Mouse (Mus musculus) adrenal gland, postnatal 25 days (tissue): Measurements from ENCODE around the gene Abcc4. TPM values are rescaled to one million over a fixed set of nuclear protein-coding genes. Genes with fewer than 3 reads are reported as not detected.
A peak's percentile ranks its signal among the peaks of the same experiment; 100 is the strongest.

Source experiments
- DNase-seq: peaks from one replicate; pipeline ENCODE4 v3.0.0; 2021; ENCODE audit warnings: mixed read lengths
- long read RNA-seq: library from polyadenylated mRNA; stranded (forward); transcript quantifications from one replicate; pipeline ENCODE4 v2.0.0, GENCODE M21; 2021
- total RNA-seq: library from RNA; stranded (reverse); gene quantifications from 2 replicates; pipeline ENCODE4 v1.2.3, GENCODE M21; 2021

The Abcc4 gene
- total RNA-seq, result 18.7 and 21.1 TPM in 2 replicates
- long read RNA-seq, partial matches to known transcripts, result 1 of 1 reads
- long read RNA-seq, other reads (novel, unspliced or antisense), result 0 of 1 reads

GRCm38 (mm10) chr14:118705808-118706731 lies at the start of gene Abcc4:
TSS of gene Abcc4 (minus strand) at chr14:118706219.
- peak; percentile 88 for DNase-seq

DNA sequence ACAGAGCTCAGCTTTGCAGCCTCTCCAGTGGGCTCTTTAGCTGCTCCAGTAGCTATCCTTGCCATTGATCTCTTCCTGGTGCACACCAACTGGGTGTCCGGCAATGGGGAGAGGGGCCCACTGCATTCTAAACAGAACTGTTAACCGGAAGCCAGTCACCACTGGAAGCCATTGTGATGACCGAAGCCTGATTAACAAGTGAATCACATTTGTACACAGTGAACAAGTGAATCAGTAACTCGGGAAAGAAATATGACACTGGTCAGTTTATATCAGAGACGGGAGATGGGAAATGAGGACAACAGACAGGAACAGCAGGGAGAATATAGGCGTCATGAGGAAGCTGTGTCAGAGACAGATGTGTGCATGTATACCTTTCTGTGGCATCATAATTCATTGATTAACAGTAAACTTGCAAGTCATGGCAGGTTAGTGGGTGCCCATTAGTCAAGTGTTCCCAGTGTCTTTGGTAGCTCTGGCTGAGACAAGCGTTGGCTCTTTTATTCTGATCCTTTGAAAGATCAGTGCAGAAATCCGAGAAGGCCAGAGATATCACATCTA lies 45.3 kb upstream of the Abcc4 start:
- no peak for DNase-seq

GRCm38 (mm10) chr14:118750505-118751192 lies 44.6 kb upstream of the Abcc4 start:
- no peak for DNase-seq

- no peak for DNase-seq
These were observed 43.7 kb upstream of the Abcc4 start for GRCm38 (mm10) chr14:118749715-118750114.

DNA sequence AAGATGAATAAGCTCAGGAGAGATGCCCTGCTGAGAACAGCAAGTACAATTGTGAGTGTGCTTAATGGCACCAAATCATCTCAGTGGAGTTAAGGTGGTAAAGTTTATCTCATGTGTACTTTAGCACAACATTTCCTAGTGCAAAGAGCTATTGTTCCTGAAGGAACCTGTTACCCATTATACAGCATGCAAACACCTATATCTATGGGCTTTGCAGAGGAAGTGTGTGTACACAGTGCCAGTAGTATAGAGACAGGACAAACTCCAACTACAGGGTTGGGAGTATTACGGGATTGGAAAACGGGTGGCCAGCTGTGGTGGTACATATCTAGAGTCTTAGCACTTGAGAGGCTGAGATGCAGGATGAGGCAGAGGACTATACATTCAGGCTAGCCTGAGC lies 43.0 kb upstream of the Abcc4 start:
- no peak for DNase-seq

DNA sequence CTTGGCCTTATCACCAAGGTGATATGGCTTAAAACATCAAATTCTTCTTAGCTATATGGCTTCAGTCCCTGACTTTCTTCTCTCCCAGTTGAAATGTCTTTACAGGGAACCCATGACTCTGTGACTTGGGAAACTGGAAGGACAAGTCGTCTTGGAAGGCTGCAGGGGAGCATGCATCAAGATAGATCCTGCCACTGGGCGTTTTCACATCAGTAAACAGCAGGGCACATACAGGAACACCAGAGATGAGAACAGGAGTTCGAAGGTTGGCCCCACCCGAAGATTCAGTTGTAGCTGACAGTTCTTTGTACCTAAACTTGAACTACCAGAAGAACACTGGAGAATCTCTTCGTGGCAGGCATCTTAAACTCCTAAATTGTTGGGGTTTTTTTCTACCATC lies 36.8 kb upstream of the Abcc4 start:
- DNase-seq, result no peak

DNA sequence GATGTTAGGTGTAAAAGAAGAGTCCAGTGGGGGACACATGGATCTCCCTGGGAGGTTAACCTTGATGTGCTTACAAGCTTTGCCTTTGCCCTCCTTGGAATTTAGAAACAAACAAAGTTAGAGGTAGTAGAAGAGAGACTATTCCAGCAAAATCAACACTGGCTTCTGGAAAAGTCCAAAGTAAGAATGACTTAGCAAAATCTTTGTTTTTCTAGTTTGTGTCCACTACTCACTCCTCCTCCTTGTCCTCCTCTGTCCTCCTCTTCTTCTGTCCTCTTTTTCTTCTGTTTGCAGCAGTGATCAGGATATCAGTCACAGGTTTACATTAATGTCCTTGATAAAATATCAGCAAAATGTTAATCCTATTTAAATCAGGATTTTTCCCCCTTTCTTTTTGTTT lies 35.8 kb upstream of the Abcc4 start:
- no peak for DNase-seq

- DNase-seq, result no peak
These were observed 31.4 kb upstream of the Abcc4 start for GRCm38 (mm10) chr14:118737251-118737888.

DNA sequence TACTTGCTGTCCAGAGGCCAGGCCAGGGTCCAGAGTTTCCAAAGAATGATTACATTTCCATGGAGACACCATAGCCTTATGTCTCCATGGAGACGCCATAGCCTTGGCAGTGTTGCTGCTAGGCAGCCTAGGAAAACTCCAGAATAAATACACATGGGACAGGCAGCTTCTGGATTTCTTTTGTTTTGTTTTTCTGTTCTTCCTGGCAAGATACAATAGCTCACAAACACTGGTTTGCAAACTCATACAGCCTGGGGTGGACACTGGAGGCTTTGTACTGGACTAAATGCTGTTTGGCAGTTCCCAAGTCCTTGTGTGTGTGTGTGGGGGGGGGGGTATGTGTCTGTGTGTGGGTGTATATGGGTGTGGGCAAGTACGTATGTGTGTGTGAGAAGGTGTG lies 29.1 kb upstream of the Abcc4 start:
- no peak for DNase-seq

GRCm38 (mm10) chr14:118733146-118733545 lies 27.1 kb upstream of the Abcc4 start:
- no peak for DNase-seq

DNA sequence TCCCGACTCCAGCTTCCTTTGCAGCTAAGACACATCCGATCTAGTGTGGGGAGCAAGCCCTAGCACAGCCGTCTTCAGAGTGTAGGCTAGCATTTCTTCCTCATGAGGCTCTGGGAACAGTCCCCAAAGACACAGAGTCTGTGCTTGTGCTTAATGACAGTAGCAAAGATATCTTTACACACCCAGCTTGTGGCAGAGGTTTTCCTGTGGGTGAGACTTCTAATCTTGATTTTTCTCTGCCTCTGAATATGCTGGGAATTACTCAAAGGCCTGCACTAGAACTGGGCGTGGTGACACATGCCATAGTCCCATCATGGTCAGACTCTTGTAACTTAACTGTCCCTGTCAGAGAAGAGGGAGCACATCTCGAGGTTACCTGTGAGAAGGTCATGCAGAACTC lies 24.6 kb upstream of the Abcc4 start:
- DNase-seq, result no peak

GRCm38 (mm10) chr14:118725467-118725866 lies 19.4 kb upstream of the Abcc4 start:
- DNase-seq, result no peak

DNA sequence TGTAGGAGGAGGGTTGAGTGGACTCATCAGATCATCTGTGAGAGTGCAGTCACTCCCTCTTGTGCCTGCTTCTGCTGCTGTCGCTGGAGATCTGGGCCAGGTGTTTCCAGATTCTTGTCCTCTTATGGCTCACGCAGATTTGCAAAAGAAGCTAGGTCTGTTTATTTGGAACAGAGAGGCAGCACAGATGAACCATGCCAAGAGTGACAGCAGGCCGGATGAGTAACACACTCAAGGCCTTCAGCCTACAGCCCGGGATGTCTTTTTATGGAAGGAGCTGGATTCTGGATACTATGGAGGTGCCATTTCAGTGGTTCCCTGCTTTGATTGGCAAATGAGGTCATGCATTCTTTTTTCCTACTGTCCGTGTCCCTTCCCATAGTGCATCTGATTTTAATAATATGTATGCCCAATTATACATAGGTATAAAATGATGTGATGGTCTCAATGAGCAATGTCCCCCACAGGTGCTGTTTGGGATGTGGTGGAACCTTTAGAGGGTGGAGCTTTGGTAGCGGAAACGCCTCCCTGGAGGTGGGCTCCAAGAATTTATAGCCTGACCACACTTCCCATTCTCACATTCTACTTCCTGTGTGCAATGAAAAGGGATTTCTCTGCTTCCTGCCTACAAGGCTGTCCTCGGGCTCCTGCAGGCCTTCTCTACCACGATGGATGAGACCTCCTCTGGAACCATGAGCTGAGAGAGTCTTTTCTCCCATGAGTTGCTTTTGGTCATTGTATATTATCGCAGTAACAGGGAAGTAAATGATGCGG lies 18.1 kb upstream of the Abcc4 start:
- DNase-seq, result peak; percentile 42

DNA sequence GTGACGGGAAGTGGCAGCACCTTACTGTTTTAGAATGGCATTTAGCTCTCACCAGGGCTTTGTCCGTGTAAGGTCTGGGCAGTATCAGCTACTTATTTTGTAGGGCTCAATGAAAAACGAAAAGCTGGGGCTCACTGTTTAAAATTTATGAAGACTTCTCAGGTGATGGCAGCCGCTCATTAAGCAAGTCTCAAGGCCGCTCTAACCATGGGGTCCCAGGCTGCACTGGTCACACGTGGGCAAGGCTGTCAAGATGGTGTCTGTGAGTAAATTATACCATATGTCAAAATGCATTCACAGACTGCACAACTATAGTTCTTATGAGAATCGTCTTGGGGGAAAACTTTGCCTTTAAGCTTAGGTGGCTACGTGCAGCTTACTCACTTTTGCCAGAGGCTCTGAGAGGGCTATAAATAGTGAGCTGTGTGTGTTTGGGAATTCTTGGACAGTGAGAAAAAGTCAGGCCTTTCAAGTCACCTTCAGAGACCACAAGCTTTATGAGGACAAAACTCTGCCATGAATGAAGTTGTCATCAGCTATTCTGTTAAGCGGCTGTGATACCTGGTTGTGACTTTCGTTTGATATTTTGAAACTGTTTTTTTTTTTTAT lies 13.7 kb upstream of the Abcc4 start:
- no peak for DNase-seq

- DNase-seq, result no peak
These were observed 12.6 kb upstream of the Abcc4 start for GRCm38 (mm10) chr14:118718576-118718975.

DNA sequence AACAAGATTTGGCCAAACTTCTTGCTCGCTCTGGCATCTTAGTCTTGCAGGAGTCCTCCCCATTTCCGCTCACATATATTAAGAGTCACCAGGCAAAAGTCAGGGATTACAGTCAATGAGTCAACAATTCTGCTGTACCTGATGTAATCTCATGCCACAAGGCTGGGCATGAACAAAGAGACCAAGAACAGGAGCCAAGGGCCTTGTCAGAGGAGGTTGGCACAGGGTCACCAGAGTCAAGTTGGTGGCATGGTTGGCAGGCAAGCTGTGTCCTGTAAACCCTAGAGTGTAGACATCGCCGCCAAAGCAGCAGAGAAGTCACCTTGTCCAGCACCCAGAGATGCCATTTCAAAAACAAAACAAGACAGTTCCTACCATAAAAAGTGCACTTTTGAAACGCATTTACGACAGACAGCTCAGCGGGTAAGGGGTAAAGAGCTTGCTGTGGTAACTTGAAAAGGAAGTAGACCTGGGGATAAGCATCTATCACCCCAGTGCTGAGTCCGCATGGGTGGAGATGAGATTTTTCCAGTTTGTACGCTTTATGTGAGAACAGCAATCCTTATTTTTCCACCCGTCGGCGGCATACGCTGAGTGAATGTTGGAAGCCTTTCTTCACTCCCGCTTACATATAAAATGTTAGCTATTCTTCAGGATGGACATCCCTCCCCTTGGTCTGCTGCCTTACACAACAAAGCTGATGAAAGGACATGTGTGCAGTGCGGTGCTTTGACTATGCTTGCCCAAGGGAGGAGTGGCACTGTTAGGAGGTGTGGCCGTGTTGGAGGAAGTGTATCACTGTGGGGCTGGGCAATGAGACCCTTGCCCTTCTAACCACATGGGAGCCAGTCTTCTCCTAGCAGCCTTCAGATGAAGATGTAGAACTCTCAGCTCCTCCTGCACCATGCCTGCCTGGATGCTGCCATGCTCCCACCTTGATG lies 10.6 kb upstream of the Abcc4 start:
- peak; percentile 42 for DNase-seq

DNA sequence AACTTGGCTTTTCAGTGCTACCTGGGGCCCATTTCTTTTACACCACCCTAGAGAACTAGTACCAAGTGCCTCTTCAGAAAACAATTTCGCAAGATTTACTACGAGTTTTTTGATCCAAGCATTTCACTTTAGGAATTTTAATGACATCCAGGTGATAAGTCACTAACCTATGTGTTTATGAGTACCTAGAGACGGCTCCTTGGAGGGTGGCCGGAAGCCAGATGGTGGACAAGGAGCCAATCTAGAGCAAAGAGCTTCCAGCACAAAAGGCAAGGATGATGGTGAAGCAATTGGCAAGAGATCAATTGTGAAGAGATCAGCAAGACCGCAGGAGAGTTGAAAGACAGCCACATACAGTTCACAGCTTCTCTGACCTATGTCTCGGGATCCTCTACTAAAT lies 8.7 kb upstream of the Abcc4 start:
- DNase-seq, result no peak

- DNase-seq, result no peak
These were observed 8.3 kb upstream of the Abcc4 start for GRCm38 (mm10) chr14:118714320-118714719.

DNA sequence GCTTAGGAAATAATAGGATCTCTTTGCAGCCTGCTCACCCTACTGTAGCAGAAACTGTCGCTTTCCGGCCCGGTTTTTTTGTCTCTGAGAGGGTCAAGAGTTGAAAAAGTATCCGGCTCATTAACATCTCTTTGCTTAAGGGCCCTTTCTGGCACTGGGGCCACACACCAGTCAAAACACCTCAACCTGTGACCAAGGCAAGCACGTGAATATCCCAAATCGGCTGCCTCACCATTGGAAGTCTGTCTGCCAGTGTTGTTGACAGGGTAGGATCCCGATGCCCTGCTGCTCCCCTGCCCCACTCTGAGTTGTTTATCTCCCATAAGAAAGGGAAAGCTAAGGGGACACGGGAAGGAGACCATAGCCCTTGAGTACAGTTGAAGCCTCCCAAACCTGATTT lies 7.8 kb upstream of the Abcc4 start:
- DNase-seq, result no peak

DNA sequence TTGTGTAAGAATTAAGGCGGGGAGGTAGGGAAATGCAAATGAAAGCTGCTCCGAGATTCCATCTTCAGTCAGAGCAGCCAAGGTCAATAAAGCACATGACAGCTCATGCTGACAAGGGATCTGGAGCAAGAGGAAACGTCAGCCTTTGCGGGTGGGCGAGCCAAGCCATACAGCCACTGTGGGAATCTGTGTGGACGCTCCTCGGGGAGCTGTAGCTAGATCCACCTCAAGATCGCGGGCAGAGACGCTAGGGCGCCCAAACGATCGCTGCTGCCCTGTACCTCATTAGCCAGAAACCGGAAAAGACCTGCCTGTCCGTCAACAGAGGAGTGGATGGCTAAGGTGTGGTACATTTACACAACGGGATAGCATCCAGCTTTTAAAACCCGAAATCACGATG lies 7.4 kb upstream of the Abcc4 start:
- peak; percentile 26 for DNase-seq
